Mouse (Mus musculus) T-helper 2 cell (primary cell): ENCODE results near the gene Lrmda.

Experiments used
- in situ Hi-C: fragments of 300-600 bp; cut with MboI, MseI; formaldehyde crosslinking; loops from one replicate; pipeline ENCODE4 v1.15.1; 2025; ENCODE audit warnings: high pct_unique_total_duplicates

Lrmda gene

DNA sequence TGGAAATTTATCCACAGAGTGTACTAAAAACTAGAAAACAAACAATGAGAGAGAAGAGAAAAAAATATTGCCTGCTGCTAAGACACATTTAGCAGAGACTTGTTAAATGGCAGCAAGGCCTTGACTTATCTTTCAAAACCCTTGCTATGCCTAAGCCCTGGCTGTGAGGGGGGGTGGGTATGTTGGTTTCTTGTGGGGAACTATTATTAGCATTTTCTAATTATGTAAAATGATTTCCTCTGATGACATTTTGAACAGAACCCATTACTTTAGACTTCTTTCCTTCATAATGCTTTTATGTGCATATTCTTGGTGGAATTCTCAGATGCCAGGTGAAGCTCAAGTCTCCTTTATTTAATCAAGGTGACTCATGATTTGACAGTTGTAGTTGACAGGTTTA lies 824.5 kb downstream of the Lrmda start:
- in situ Hi-C loops: no loop called here

DNA sequence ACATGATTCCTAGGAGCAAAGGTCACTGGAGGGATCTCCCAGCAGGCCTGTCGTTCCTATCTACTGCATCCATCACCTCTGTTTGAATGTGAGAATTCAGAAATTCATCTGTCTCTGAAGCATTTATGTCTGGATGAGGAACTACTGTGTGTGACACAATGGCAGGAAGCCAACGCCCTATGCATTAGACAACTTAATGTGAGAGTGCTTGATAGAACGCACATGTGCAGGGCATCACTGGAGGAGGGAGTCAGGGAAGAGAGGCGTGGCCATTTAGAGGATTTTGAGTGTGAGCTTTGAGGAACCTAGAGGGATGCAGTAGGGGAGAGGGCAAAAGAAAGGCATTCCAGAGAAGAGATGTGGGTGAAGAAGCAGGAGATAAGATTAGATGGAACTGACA lies 825.9 kb downstream of the Lrmda start:
- in situ Hi-C loops: no loop called here

DNA sequence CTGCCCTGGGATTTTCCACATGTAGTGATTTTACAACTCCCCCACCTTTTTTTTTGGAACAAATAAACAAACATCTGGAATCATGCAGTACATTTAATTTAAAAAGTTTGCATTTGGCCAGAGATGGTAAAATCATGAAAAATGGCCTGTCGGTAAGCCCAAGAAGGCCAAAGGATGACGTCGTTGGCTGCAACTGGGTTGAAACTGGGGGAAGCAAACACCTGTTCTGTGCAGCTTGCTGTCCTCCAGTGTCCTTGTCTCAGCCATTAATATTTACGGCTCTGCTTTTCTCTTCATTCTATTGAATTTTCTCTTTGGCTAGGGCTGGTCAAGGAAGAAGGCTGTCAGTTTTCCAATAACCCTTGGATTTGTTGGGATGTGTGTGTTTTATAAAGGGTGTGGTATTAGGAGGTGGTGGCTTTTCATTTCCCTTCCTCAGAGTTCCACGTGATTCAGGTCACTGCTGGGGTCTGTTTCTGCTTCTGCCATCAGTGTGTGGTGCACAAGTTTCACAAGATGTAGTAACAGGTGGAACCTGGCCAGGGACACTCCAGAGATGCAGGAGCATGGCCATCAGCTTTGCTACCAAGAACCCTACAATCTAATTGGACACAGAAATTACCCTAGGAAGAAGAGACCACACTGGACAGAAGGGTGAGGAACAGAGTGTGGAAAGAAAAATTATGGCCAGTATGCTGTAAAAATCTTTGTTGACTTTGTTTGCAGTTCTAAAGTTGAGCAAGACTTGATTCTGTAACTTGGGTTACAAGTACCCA lies 827.7 kb downstream of the Lrmda start:
- in situ Hi-C loops: no loop called here

DNA sequence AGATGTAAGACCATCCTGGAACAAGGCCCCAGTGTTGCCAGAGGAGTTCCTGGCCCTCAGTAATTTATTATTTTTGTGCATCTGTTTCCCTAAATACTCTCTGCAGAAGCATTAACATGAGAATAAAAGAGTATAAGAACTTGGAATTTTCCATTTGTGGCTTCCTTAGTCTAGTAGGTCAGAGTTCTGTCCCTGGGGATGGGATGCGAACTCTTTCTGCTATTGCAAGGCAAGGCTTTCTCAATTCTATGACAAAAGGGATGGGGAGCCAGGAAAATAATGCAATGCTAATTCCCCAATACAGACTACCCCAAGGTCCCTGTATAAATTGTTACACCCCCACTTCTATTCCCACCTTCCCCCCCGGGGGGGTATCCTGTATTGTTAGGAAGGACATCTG lies 829.6 kb downstream of the Lrmda start:
- in situ Hi-C loops: no loop called here

DNA sequence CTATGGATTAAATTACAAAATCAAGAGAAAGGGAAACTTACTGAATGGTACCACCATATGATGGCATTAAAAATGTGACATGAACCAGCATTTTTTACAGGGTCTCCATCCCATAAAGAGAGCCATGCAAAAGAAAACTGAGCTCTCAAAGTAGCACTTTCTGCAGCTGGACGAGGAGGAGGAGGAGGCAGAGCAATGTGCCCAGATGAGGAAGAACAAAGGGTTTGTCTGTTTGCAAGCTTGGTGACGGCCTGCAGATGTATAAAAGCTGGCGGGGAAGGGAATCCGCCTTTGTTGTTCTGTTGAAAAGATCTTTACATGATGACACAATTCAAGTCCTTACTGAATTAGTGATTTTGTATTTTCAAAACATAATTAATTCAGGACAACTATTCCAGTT lies 841.1 kb downstream of the Lrmda start:
- in situ Hi-C loops: no loop called here

DNA sequence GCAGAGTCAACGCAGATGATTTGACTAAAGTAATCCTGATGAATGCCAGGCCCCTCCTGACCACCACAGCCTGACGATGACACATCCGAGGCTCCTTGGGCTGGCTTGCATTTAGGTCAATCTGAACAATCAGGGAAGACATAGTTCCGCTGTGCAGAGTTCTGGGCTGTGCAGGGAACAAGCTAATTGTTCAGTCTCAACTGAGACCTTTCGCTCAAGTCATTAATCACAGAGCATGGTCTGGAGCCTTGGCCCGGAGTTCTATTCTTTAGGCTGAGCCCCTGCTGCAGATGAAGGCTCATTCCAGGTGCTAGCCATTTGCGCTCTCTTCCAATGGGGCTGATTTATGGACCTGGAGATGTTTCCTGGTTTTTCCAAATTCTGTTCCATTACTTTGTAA lies 844.6 kb downstream of the Lrmda start:
- in situ Hi-C loops: no loop called here

DNA sequence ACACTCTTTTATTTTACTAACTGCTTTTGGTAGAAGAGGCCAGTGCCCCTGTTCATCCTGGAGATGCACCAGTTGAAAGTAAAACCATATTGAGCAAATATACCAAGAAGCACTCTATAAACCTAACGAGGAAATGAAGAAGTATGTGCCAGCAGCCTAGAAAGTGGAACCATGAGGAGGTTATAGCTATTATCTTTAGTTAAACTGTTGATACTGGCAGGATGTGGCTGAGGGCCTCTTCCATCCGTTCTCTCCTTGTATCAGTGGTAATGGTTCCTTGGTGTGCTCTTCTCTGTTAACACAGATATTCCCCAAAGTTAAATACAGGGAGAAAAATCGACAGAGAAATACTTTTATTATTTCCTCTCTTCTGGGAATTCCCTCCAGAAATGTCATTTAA lies 855.1 kb downstream of the Lrmda start:
- in situ Hi-C loops: no loop called here

DNA sequence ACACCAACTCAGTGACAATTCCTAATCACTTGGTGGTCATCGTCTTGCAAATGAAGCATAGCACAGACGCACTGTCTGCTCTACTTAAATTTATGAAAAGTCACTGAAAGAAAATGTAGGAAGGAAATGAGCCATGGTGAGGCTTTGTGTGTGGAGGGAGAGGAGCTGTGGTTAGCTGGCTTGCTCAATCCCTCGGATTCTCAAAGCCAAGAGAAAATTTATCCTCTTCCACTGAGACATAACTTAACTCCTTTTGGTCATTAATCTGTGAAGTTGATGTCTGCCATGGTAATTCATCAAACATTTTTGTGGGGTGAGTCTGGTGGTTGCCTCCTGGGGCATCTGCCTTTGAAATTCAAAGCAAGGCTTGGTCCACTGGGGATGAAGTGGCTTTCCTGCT lies 867.7 kb downstream of the Lrmda start:
- in situ Hi-C loops: no loop called here

DNA sequence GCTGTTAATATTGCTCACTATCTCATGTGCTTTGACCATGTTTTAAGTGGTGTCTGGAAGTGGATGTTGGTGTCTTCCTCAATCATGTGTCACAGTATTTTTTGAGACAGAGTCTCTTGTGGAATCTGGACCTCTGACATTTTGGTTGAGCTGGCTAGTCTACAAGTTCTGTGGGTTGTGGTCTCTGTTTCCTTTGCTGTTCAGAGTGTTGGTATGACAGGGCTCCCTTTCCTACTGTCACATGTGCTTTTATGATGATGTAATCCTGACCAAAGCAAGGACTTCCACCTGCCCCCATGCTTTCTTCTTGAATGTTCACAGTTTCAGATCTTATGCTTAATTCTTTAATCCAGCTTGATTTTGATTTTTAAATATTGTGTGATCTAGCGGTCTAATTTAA lies 879.8 kb downstream of the Lrmda start:
- in situ Hi-C loops: no loop called here

DNA sequence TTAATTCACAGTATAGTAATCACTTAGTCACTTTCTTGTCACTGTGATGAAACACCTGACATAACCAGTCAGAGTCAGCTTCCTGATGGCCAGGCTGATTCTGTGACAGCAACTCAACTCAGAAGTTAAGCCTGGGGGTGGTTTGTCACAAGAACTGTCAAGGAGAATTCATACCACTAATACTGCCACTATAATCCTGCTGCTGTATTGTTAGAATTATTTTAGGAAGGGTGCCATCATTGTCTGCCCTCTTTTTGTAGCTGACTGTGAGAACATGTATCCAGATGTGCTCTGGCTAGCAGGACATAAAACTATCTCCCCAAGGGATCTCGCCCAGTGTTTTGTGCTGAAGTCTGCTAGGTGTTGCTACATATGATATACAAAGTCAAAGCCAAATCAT lies 882.6 kb downstream of the Lrmda start:
- in situ Hi-C loops: no loop called here

DNA sequence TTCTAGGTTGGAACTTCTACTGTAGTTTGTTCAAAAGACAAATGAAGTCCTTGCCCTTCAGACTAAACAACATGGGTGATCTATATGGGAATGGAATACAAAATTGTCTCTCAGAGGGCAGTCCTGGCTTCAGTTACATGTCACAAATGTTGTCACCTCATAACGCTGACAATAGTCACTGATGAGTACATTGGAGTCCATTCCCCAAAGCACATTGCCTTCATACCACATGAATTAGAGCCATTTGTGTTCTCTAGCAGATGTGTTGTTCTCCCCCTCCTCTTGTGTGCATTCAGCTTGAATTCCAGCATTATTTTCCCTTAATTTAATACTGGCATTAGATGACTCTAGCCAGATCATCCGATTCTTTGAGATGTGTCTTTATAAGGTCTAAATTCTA lies 883.4 kb downstream of the Lrmda start:
- in situ Hi-C loops: no loop called here

DNA sequence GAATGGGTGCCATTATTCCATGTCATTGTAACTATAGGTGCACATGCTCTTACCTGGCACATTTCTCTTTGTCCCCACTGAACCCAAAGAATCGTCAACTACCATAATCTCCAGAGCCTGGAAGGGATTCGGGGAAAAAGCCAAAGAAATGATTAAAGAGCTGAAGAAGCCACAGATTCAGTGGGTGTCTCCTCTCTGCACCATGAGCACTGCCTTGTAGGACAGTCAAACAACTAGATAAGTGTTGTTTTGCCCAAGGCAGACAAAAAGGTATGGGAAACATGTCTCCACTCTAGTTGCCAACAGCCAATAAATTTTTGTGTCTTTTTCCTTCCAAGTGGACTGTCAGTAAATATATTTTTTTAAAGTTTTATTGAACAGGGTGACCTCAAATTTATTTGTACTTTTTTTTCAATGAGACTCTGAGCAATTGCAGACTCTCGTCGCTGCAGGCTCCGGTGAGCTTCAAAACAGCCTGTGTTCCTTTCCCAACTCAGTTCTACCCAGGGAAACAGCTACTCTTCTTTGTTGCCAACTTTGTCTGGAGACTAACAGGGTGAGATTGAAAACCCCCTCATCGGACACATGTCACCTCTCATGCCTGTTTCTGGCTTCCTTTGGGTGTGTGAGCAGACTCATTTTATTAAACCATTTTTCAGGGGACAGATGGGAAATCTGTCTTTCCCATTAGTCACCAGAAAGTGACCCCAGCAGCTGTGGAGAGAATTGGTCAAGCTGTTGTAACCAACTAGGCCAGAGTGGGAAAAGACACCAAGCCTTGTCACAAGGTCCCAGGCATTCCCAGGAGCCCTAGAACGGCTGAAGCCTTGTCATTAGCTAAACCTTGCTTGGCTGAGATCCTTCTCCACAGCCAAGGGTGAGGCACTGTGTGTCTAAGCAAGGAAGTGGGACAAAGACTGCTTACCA lies 886.5 kb downstream of the Lrmda start:
- in situ Hi-C loops: no loop called here

DNA sequence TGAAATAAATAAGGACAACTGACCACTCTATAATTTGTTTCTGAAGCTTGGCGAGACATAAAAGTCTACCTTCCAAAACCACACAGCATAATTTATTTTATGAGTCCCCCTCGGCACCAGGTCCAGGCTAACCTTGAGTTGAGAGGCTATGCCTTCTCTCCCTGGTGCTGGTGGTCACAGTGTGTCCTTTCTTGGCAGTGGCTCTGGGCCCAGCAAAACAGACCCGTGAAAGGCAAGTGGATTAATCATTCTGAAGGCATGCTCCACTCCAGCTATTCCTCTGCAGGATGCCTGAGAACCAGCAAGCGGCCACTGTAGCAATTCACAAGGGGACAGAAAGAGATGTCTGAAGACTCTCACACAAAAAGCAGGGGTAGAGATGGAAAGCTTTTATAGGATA lies 887.2 kb downstream of the Lrmda start:
- in situ Hi-C loops: no loop called here

DNA sequence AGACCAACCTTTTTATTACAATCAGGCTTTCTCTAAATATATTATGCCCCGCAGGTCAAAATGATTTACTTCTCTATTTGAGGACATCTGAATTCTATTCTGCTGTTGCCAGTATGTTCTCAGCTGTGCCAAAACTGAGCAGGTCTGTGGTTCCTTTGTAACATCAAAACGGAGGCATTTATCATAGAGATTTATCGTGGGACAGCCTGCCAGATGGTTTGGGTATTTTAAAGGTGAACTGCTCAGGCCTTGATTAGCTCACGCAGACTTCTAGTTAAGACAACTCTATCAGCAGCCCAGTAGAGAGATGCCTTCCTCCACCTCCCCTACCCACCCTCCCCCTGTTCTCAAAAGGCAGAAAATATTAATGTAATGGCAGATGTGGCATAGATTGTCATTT lies 887.7 kb downstream of the Lrmda start:
- in situ Hi-C loops: no loop called here

DNA sequence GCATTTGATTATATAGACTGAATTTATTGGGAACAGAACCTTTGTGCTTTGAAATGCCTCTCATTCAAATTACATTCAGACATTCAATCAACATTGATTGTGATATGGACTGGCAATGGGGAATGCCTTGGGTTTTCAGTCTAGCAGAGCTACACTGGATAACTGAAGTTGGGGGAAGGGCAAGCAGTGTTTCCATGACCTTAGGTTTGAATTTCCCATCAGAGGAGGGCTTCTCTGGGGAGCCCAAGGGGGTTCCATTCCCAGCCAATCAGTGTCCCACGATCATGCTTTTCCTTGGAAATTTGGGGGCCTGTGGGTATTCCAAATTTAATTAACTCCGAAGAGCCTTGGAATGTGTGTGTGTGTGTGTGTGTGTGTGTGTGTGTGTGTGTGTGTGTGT lies 888.5 kb downstream of the Lrmda start:
- in situ Hi-C loops: no loop called here

DNA sequence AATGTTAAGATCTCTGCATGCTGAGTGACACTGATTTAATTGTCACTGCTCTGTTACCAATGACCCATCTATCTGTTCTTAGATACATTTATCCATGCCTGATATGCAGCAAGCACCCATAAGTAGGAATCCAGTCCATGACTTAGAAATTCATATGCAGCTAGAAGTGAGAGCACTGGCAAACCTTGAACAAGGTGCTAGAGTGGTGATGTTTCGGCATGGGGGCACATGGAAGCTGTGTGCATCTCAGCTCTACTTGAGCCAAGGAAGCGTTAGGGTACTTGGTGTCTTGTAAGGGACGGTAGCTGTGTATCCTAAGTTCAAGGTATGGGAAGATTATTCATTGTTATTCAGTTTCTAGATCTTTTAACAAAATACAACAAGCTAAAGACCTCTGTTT lies 896.0 kb downstream of the Lrmda start:
- in situ Hi-C loops: no loop called here

DNA sequence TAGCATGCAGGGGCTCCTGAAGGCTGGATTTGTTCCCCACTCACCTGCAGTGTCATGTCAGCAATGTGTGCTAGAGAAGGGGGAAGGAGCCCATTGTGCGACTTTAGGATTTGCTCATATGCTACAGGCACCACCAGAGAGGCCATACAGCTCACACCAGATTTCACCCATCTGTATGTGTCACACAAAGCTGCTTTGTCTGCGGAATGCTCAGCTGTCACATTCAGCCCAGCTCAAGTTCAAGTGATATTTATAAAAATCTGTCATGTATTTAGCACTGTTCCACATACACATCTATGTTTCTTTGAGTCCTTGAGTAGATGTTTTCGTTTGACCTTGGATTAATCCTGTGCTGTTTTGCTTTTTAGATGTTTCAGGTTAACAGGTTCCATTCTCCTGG lies 899.0 kb downstream of the Lrmda start:
- in situ Hi-C loops: no loop called here

DNA sequence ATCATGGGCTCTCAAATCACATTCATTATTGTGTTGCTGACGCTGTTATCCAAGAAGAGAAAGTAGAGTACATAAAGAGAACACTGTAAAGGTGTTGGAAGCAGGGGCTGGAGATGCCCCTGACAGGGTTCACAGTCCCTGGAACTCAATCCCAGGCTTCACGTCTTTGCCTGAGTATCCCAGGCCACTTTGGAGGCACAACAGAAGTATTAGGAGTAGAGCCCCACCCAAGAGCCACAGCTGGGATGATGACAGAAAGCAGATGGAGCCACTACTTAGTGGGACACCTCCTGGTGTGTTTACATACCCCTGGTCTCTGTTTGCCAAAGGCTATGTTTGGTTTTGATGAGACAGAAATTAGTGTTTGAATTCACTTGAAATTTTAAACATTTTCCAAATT lies 899.4 kb downstream of the Lrmda start:
- in situ Hi-C loops: no loop called here

DNA sequence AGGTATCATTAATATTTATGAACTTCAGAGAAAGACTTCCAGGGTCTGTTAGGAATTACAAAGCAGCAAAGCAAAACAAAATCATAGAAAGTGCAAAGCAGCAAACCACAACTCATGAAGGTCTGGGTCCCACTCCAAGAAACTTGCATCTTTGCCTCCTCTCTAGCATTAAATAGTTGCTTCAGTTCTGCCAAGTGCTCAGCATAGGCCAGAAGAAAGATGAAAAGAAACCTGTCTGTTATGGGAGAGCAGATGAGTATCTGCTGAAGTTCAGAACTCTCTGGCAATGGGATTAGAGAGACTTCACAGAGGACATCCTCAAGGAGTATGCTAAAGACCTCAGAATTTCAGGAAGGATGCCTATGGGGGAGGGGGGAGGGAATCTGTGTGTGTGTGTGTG lies 901.6 kb downstream of the Lrmda start:
- in situ Hi-C loops: no loop called here

DNA sequence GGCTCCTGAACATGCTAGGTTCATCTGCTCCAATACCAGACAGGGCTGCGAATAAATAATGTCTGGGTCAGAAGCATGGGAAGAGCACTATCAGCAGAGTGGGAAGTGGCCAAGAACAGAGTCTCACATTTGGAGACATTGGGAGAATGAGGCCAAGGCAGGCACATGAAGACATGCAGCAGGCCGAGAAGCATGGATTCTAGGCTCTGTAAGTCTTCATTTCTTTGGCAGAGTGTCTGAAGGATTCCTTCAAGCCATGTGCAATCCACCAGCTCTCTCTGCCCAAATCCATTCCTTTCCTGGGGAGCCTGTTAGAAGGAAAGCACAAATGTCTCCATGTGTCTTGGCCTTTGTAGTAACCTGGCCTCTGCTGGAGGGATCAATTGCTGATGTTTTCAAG lies 902.3 kb downstream of the Lrmda start:
- in situ Hi-C loops: no loop called here

DNA sequence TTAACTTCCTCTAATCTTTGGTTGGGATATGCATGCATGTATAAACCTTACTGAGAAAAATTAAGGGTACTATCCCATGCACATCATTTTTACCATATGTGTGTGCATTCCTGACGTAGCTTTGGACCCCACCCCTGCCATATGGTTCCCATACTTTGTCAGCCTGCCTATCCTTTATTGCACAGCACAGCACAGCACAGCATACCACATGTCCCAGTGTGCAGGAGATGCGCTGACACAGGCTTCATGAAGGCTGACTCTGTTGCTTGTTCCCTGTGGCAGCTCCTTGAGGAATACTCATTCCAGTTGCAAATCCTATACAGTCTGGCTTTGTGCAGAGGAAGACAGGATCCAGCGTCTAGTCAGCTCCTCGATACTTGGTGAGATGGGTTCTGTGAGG lies 903.1 kb downstream of the Lrmda start:
- in situ Hi-C loops: no loop called here

DNA sequence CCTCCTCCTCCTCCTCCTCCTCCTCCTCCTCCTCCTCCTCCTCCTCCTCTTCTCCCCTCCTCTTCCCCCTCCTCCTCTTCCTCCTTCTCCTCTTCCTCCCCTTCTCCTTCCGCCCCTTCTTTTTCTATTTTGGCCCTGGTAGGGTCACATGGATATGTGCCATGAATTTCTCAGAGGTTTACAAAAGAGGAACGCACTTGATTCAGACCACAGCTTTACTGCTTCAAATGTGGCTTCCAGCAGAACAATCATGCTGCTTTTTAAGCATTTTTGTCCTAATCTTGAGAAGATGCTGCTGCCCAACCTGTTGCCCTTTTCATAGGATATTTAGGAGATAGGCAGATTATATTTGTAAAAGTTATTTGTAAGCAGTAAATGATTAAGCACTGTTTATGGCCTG lies 903.7 kb downstream of the Lrmda start:
- in situ Hi-C loops: no loop called here

DNA sequence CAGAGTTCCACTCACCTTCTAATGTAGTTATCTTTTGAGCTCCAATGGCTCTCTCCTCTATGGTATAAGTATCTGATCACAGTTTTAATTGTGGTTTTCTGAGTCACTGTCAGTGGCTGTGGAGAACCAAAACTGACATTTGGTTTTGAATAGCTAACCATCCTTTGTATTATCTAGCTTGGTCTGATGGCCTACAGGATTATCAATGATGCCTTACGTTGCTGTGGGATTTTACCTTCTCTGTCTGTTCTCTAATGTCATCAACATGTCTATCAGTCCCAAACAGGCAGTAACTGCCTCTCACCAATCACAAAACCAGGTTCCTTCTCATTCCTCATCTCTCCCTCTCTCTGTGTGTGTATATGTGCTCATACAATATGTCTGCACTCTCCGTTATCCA lies 908.8 kb downstream of the Lrmda start:
- in situ Hi-C loops: no loop called here
